Mouse (Mus musculus) Patski (cell line): ENCODE data around the gene Ttc34. TPM values are rescaled to one million over a fixed set of nuclear protein-coding genes. Genes with fewer than 3 reads are reported as not detected.

ENCODE experiments used
- ATAC-seq: fragments of 100-300 bp; one replicate; pipeline ENCODE4 v1.8.0; 2021
- CTCF ChIA-PET: fragments of 350-600 bp; sonication (Branson Sonifier 250); formaldehyde crosslinking; loops from one replicate; lab custom pipeline; 2022; ENCODE audit warnings: inconsistent platforms; lab: Charles Lee
- POLR2A ChIA-PET: fragments of 350-600 bp; sonication (Branson Sonifier 250); formaldehyde crosslinking; loops from one replicate; lab custom pipeline; 2022; ENCODE audit warnings: antibody characterized with exemption, inconsistent platforms; lab: Charles Lee
- DNase-seq: peaks from one replicate; pipeline ENCODE4 v3.0.0-alpha.2; 2011; ENCODE audit warnings: low read depth, low spot score
- H3K27me3 ChIP-seq: fragments of 371-371 bp; one replicate; pipeline ENCODE4 v1.5.1; 2021
- CTCF ChIP-seq: fragments of 100-300 bp; IDR thresholded peaks from one replicate; pipeline ENCODE4 v1.5.1; 2021
- in situ Hi-C: fragments of 300-500 bp; cut with MboI; formaldehyde crosslinking; loops from 3 replicates; pipeline ENCODE4 v1.11.1; 2018; ENCODE audit warnings: low pct_unique_long_range_greater_than_20kb, mixed read lengths
- polyA plus RNA-seq: library from polyadenylated mRNA; unstranded; gene quantifications from one replicate; pipeline ENCODE4 v1.2.3, GENCODE M21; 2021

Ttc34 gene
- polyA plus RNA-seq, 1 experiment from 2014 or later: not detected

GRCm38 (mm10) chr4:154831915-154832573 is 5.2 kb upstream of the Ttc34 start:
- TF ChIP-seq CTCF: no peak
- ATAC-seq (no peak), DNase-seq (no peak)
- in situ Hi-C loops: no loop called here
- CTCF ChIA-PET: no interaction called here
- POLR2A ChIA-PET: no interaction called here
- H3K27me3 ChIP-seq: peaks cover 12% of the 10 kb centered on the region

- CTCF ChIA-PET: interaction anchor here (1.0 kb wide), 1 partner anchor 9 kb away, joined by 3 read pairs; no protein-coding TSS in a partner anchor
- peaks cover 12% of the 10 kb centered on the region for H3K27me3 ChIP-seq
- POLR2A ChIA-PET: no interaction called here
- in situ Hi-C loops: no loop called here
- DNase-seq (no peak), ATAC-seq (no peak)
- TF ChIP-seq CTCF: no peak
These were observed 910 bp upstream of the Ttc34 start for GRCm38 (mm10) chr4:154836183-154836915.

- no peaks in the 10 kb centered on the region for H3K27me3 ChIP-seq
- no peak for TF ChIP-seq CTCF
- no peak for DNase-seq
- no peak for ATAC-seq
- CTCF ChIA-PET: interaction anchor here (1.7 kb wide), 1 partner anchor 9 kb away, joined by 5 read pairs; no protein-coding TSS in a partner anchor
- POLR2A ChIA-PET: no interaction called here
- in situ Hi-C loops: no loop called here
These were observed 1.5 kb downstream of the Ttc34 start for GRCm38 (mm10) chr4:154838741-154839140.

- ChIA-PET CTCF (interaction anchor here (1.7 kb wide), 1 partner anchor 10 kb away, joined by 5 read pairs; no protein-coding TSS in a partner anchor), POLR2A (no interaction called here)
- ATAC-seq (no peak), DNase-seq (no peak)
- no peaks in the 10 kb centered on the region for H3K27me3 ChIP-seq
- TF ChIP-seq CTCF: no peak
- in situ Hi-C loops: no loop called here
These were observed 2.1 kb downstream of the Ttc34 start for GRCm38 (mm10) chr4:154839406-154839805.

GRCm38 (mm10) chr4:154852696-154853095 is 15.4 kb downstream of the Ttc34 start:
- DNase-seq (no peak), ATAC-seq (no peak)
- H3K27me3 ChIP-seq: peaks cover 9% of the 10 kb centered on the region
- ChIA-PET CTCF (no interaction called here), POLR2A (no interaction called here)
- no peak for TF ChIP-seq CTCF
- in situ Hi-C loops: no loop called here

GRCm38 (mm10) chr4:154853881-154854280 is 16.6 kb downstream of the Ttc34 start:
- ChIA-PET CTCF (no interaction called here), POLR2A (no interaction called here)
- ATAC-seq: no peak
- TF ChIP-seq CTCF: no peak
- no peak for DNase-seq
- peaks cover 9% of the 10 kb centered on the region for H3K27me3 ChIP-seq
- in situ Hi-C loops: no loop called here

GRCm38 (mm10) chr4:154854676-154855345 is 17.6 kb downstream of the Ttc34 start:
- ChIA-PET POLR2A (no interaction called here), CTCF (no interaction called here)
- no peak for TF ChIP-seq CTCF
- DNase-seq: no peak
- in situ Hi-C loops: no loop called here
- peaks cover 9% of the 10 kb centered on the region for H3K27me3 ChIP-seq
- no peak for ATAC-seq

GRCm38 (mm10) chr4:154855721-154856479 is 18.6 kb downstream of the Ttc34 start:
- no peak for TF ChIP-seq CTCF
- DNase-seq (no peak), ATAC-seq (no peak)
- in situ Hi-C loops: no loop called here
- peaks cover 14% of the 10 kb centered on the region for H3K27me3 ChIP-seq
- CTCF ChIA-PET: interaction anchor here (1.4 kb wide), 1 partner anchor 58 kb away, joined by 3 read pairs; no protein-coding TSS in a partner anchor
- POLR2A ChIA-PET: no interaction called here

GRCm38 (mm10) chr4:154856480-154856837 is 19.2 kb downstream of the Ttc34 start:
- no peak for ATAC-seq
- H3K27me3 ChIP-seq: peaks cover 19% of the 10 kb centered on the region
- POLR2A ChIA-PET: no interaction called here
- DNase-seq: no peak
- no peak for TF ChIP-seq CTCF
- CTCF ChIA-PET: interaction anchor here (1.4 kb wide), 1 partner anchor 58 kb away, joined by 3 read pairs; no protein-coding TSS in a partner anchor
- in situ Hi-C loops: no loop called here

GRCm38 (mm10) chr4:154856882-154857281 is 19.6 kb downstream of the Ttc34 start:
- in situ Hi-C loops: no loop called here
- ChIA-PET CTCF (interaction anchor here (1.4 kb wide), 1 partner anchor 59 kb away, joined by 3 read pairs; no protein-coding TSS in a partner anchor), POLR2A (no interaction called here)
- no peak for TF ChIP-seq CTCF
- H3K27me3 ChIP-seq: peaks cover 19% of the 10 kb centered on the region
- ATAC-seq (no peak), DNase-seq (no peak)
